Mouse (Mus musculus) heart, adult 2 months (tissue): ENCODE results near the gene Cd82. TPM values are rescaled to one million over a fixed set of nuclear protein-coding genes. Genes with fewer than 3 reads are reported as not detected.

Source experiments
- DNase-seq, 2 experiments: peaks; one replicate each; pipeline ENCODE4 v3.0.0; 2021
- H3K27ac ChIP-seq: fragments of 200-600 bp; 2 replicates; pipeline ENCODE4 v1.8.1; 2022
- H3K27me3 ChIP-seq: fragments of 200-500 bp; 2 replicates; pipeline ENCODE4 v1.6.1; 2012; ENCODE audit warnings: mild to moderate bottlenecking, low read length, inconsistent platforms, mixed read lengths; ENCODE audit not compliant: control insufficient read depth, insufficient read depth
- H3K36me3 ChIP-seq: fragments of 200-500 bp; 2 replicates; pipeline ENCODE4 v1.6.1; 2012; ENCODE audit warnings: low read length, inconsistent platforms; ENCODE audit not compliant: control insufficient read depth, insufficient read depth
- H3K4me1 ChIP-seq: fragments of 200-500 bp; 2 replicates; pipeline ENCODE4 v1.6.1; 2011; ENCODE audit warnings: low read length; ENCODE audit not compliant: control insufficient read depth, insufficient read depth
- H3K4me3 ChIP-seq: fragments of 200-600 bp; 2 replicates; pipeline ENCODE4 v1.8.1; 2022
- H3K79me2 ChIP-seq: fragments of 200-500 bp; replicated peaks from 2 replicates; pipeline ENCODE4 v1.6.1; 2012; ENCODE audit warnings: mild to moderate bottlenecking, inconsistent platforms, low read length, moderate library complexity, mixed read lengths; ENCODE audit not compliant: control insufficient read depth, insufficient read depth
- H3K9ac ChIP-seq: fragments of 200-500 bp; 2 replicates; pipeline ENCODE4 v1.6.1; 2012; ENCODE audit warnings: low read depth, mild to moderate bottlenecking, control low read depth, inconsistent platforms, low read length, mixed read lengths
- CTCF ChIP-seq: fragments of 200-600 bp; IDR thresholded peaks from 2 replicates; pipeline ENCODE4 v1.8.1; 2022; ENCODE audit warnings: antibody characterized with exemption, mild to moderate bottlenecking, moderate library complexity
- EP300 ChIP-seq: fragments of 200-500 bp; IDR thresholded peaks from 2 replicates; pipeline ENCODE4 v1.6.1; 2011; ENCODE audit warnings: low read depth, low read length, control low read depth; ENCODE audit not compliant: insufficient read depth
- POLR2A ChIP-seq: fragments of 200-500 bp; IDR thresholded peaks from 2 replicates; pipeline ENCODE4 v1.6.1; 2011; ENCODE audit warnings: mild to moderate bottlenecking, low read depth, low read length, control low read depth; ENCODE audit not compliant: insufficient read depth
- WGBS: fragments of 180-500 bp; shearing (Covaris S2); methylation state at CpG from one replicate; pipeline ENCODE4 v1.1.7; 2018; 5-methylcytosine and 5-hydroxymethylcytosine counted together
- intact Hi-C: fragments of 180-260 bp; cut with DNase I; formaldehyde crosslinking; loops from one replicate; pipeline ENCODE4 v1.15.1; 2025
- microRNA-seq, 2 experiments: library from miRNA; unstranded; fragments of <30 nt; microRNA quantifications; one replicate each; pipeline ENCODE4 v1.2.0; 2021
- polyA plus RNA-seq: library from polyadenylated mRNA; depleted of rRNA; stranded (reverse); fragments of >200 nt; gene quantifications from 2 replicates; pipeline ENCODE4 v1.2.3, GENCODE M21; 2012; rRNA removed
- total RNA-seq, 2 experiments: library from RNA; stranded (reverse); gene quantifications; 2 replicates each; pipeline ENCODE4 v1.2.3; 2021

The Cd82 gene
- total and polyA plus RNA-seq, 3 experiments, result 15.2 to 31.6 (median 18.7) TPM

DNA sequence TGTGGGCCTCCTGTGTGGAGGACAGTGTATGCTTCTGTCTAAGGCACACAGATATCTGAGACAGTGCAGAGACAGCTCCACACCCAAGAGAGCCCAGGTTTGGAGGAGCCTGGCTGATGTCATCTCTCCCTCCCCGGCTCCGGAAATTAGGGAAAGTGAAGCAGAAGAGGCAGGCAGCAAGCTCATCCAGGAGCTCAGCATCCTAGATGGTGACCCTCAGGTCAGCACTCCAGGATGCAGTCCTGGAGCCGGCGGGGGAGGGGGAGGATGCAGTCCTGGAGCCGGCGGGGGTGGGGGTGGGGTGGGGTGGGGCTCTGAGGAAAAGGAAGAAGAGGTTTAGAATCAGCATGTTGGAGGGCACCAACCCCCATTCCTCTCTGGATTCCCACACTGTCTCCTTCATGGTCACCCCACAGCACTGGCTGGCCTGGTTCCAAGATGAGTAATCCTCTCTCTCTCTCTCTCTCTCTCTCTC, 90.8 kb downstream of the Cd82 start:
- no peak for DNase-seq
- no peaks in the 10 kb centered on the region for H3K79me2 ChIP-seq
- H3K9ac ChIP-seq, result no peak overlapping the region
- no peak for TF ChIP-seq CTCF
- no peak for TF ChIP-seq EP300
- TF ChIP-seq POLR2A, result no peak
- H3K27ac ChIP-seq, result no peak overlapping the region
- H3K27me3 ChIP-seq, result no peaks in the 10 kb centered on the region; the same call in 1 of the 2 replicates
- intact Hi-C loops, result no loop called here
- H3K4me1 ChIP-seq, result peaks cover 3% of the 10 kb centered on the region
- no peak overlapping the region for H3K4me3 ChIP-seq
- no peaks in the 10 kb centered on the region for H3K36me3 ChIP-seq
- WGBS, result 18% methylated on average over 5 of the region's 6 CpGs

Small RNAs within 50 kb of the gene (microRNA-seq; reads per million reads assigned to microRNA genes)
- gene Mir7001, result 0.39 to 0.56 reads per million in 2 experiments

Other genes starting within 250 kb of the Cd82 start
- 10 to 100 TPM in 1 of 2 experiments, 1 to 10 TPM in 1; 9.4 to 16.0 TPM for gene Tspan18, start 128.6 kb downstream of the Cd82 start, total RNA-seq
- gene Tspan18, start 128.6 kb downstream of the Cd82 start, polyA plus RNA-seq, result 21.3 and 23.8 TPM in 2 replicates
- gene Gm10803, start 97.4 kb upstream of the Cd82 start, total RNA-seq, result not detected
- gene Gm10803, start 97.4 kb upstream of the Cd82 start, polyA plus RNA-seq, result not detected in 2 replicates
- gene Alx4, start 179.2 kb upstream of the Cd82 start, total RNA-seq, result under 1 TPM; 0.31 to 0.34 TPM
- 0.15 and 0.29 TPM in 2 replicates for gene Alx4, start 179.2 kb upstream of the Cd82 start, polyA plus RNA-seq